9 mouse cellular contexts compared by ENCODE assay signal in genomic region chr12:76765901-76766630, GRCm38 (mm10). TPM values are rescaled to one million over a fixed set of nuclear protein-coding genes. Genes with fewer than 3 reads are reported as not detected.
DNase-seq lines count a peak whose midpoint lies in the region; ATAC-seq and TF ChIP-seq lines count a peak whose summit lies in the region.
"Had no signal": no experiment of that assay in that cellular context is flagged by ENCODE, and none has a peak within 500 bp of the region (broad histone marks: within the 10 kb centered on the region; RNA-seq: fewer than 3 reads in every experiment).

No protein-coding gene starts in this region.

- H3K9ac ChIP-seq in heart, adult 2 months (ENCODE audit: low read depth, low read length), result peak overlapping the region; percentile 71
- peak overlapping the region; percentile 54 for H3K9ac ChIP-seq in embryonic facial prominence, embryonic 15.5 days
- H3K9ac ChIP-seq in hindbrain, embryonic 13.5 days, result peak overlapping the region; percentile 84
- H3K9ac ChIP-seq in liver, embryonic 13.5 days, result peak overlapping the region; percentile 81

- H3K9me3 ChIP-seq in E14TG2a.4 (ENCODE audit: low read length), result no peaks in the 10 kb centered on the region
- no peaks in the 10 kb centered on the region for H3K9me3 ChIP-seq in embryonic facial prominence, embryonic 15.5 days (replicated peaks)
- no peaks in the 10 kb centered on the region for H3K9me3 ChIP-seq in hindbrain, embryonic 13.5 days
- no peaks in the 10 kb centered on the region for H3K9me3 ChIP-seq in liver, embryonic 13.5 days (replicated peaks)

- peak in 1 of 2 experiments; percentile 49 for DNase-seq in heart, adult 2 months
- no peak for DNase-seq in heart, postnatal 4 days
- no peak for DNase-seq in liver, embryonic 13.5 days
- peak; percentile 28 for DNase-seq in right cerebral cortex, postnatal 25 days
- no peak for DNase-seq in MN1 (ENCODE audit: low spot score)

- no peaks in the 10 kb centered on the region for H3K27me3 ChIP-seq in heart, adult 2 months (ENCODE audit: control insufficient read depth, insufficient read depth, low read length)
- no peaks in the 10 kb centered on the region for H3K27me3 ChIP-seq in E14TG2a.4 (ENCODE audit: insufficient read depth, low read length)
- no peaks in the 10 kb centered on the region for H3K27me3 ChIP-seq in embryonic facial prominence, embryonic 15.5 days
- no peaks in the 10 kb centered on the region for H3K27me3 ChIP-seq in hindbrain, embryonic 13.5 days
- H3K27me3 ChIP-seq in liver, embryonic 13.5 days, result no peaks in the 10 kb centered on the region

- ATAC-seq in embryonic facial prominence, embryonic 15.5 days (ENCODE audit: insufficient number of reproducible peaks, low FRiP score, low TSS enrichment, low read depth), result no peak; the same call in 1 of the 2 replicates
- ATAC-seq in hindbrain, embryonic 13.5 days (ENCODE audit: low FRiP score), result no peak; the same call in 1 of the 2 replicates
- ATAC-seq in liver, embryonic 13.5 days (ENCODE audit: low read depth), result peak; percentile 16; the same call in 1 of the 2 replicates

- no peak for TF ChIP-seq EP300 in heart, adult 2 months (IDR thresholded peaks at IDR 0.05; ENCODE audit: insufficient read depth, low read depth, low read length)

- H3K4me2 ChIP-seq in embryonic facial prominence, embryonic 15.5 days (replicated peaks), result peak overlapping the region; percentile 65
- H3K4me2 ChIP-seq in hindbrain, embryonic 13.5 days, result peak overlapping the region; percentile 66
- peak overlapping the region; percentile 85 for H3K4me2 ChIP-seq in liver, embryonic 13.5 days

- no peaks in the 10 kb centered on the region for H3K79me2 ChIP-seq in heart, adult 2 months (replicated peaks; ENCODE audit: control insufficient read depth, insufficient read depth, low read length)

- TF ChIP-seq CTCF in heart, adult 2 months (IDR thresholded peaks at IDR 0.05), result no peak
- TF ChIP-seq CTCF in E14TG2a.4 (conservative IDR thresholded peaks at IDR 0.05; ENCODE audit: low read length), result no peak

- H3K4me3 ChIP-seq in heart, adult 2 months, result peak overlapping the region; percentile 83
- peak overlapping the region; percentile 89 for H3K4me3 ChIP-seq in E14TG2a.4 (replicated peaks; ENCODE audit: low read length)
- peak overlapping the region; percentile 62 for H3K4me3 ChIP-seq in embryonic facial prominence, embryonic 15.5 days (replicated peaks)
- peak overlapping the region; percentile 63 for H3K4me3 ChIP-seq in hindbrain, embryonic 13.5 days
- peak overlapping the region; percentile 72 for H3K4me3 ChIP-seq in liver, embryonic 13.5 days (replicated peaks)

- H3K4me1 ChIP-seq in heart, adult 2 months (ENCODE audit: control insufficient read depth, insufficient read depth, low read length), result peaks cover 4% of the 10 kb centered on the region
- peaks cover 33% of the 10 kb centered on the region for H3K4me1 ChIP-seq in E14TG2a.4 (replicated peaks; ENCODE audit: low read depth, low read length)
- peaks cover 13% of the 10 kb centered on the region for H3K4me1 ChIP-seq in embryonic facial prominence, embryonic 15.5 days
- peaks cover 13% of the 10 kb centered on the region for H3K4me1 ChIP-seq in hindbrain, embryonic 13.5 days (replicated peaks)
- H3K4me1 ChIP-seq in liver, embryonic 13.5 days (replicated peaks), result peaks cover 21% of the 10 kb centered on the region

- 22% methylated on average over 20 of the region's 20 CpGs for WGBS in heart, adult 2 months
- 26% methylated on average over 20 of the region's 20 CpGs for WGBS in embryonic facial prominence, embryonic 15.5 days
- WGBS in hindbrain, embryonic 13.5 days, result 33% methylated on average over 20 of the region's 20 CpGs
- WGBS in liver, embryonic 13.5 days (ENCODE audit: insufficient replicate concordance), result 26% methylated on average over 20 of the region's 20 CpGs

- H3K36me3 ChIP-seq in heart, adult 2 months (ENCODE audit: control insufficient read depth, insufficient read depth, low read length), result no peaks in the 10 kb centered on the region
- no peaks in the 10 kb centered on the region for H3K36me3 ChIP-seq in E14TG2a.4 (ENCODE audit: insufficient read depth, low read length)
- no peaks in the 10 kb centered on the region for H3K36me3 ChIP-seq in embryonic facial prominence, embryonic 15.5 days
- H3K36me3 ChIP-seq in hindbrain, embryonic 13.5 days, result no peaks in the 10 kb centered on the region
- H3K36me3 ChIP-seq in liver, embryonic 13.5 days, result no peaks in the 10 kb centered on the region

- H3K27ac ChIP-seq in heart, adult 2 months, result peak overlapping the region; percentile 100
- H3K27ac ChIP-seq in embryonic facial prominence, embryonic 15.5 days (replicated peaks), result peak overlapping the region; percentile 71; the same call in 1 of the 2 replicates
- H3K27ac ChIP-seq in hindbrain, embryonic 13.5 days, result peak overlapping the region; percentile 88
- H3K27ac ChIP-seq in liver, embryonic 13.5 days, result peak overlapping the region; percentile 79

- intact Hi-C loops in heart, adult 2 months (cut with DNase I), result loop anchor here (5.0 to 10.0 kb wide), 3 partner anchors 71 to 361 kb away; partner anchors contain the start of gene Hspa2

- no peak for TF ChIP-seq POLR2A in heart, adult 2 months (IDR thresholded peaks at IDR 0.05; ENCODE audit: insufficient read depth, low read depth, low read length)

RNA-seq across cellular contexts. Expression of gene Fntb, which starts 0.7 kb away (rescaled TPM):
- 10 to 100 TPM; 12.6 to 13.7 TPM for total RNA-seq in heart, adult 2 months (2021)
- 19.1 and 20.2 TPM in 2 replicates for polyA plus RNA-seq in heart, adult 2 months (2012; rRNA removed)
- 10 to 100 TPM; 18.4 to 20.7 TPM for total RNA-seq in heart, postnatal 4 days (2021)
- polyA plus RNA-seq in embryonic facial prominence, embryonic 15.5 days (2015; fragmentation: Nextera tagmentation; extraction: Ambion mirVana), result 46.8 and 47.1 TPM in 2 replicates
- 33.3 and 37.3 TPM in 2 replicates for polyA plus RNA-seq in hindbrain, embryonic 13.5 days (2015; fragmentation: Nextera tagmentation; extraction: Ambion mirVana)
- 22.2 and 24.9 TPM in 2 replicates for polyA plus RNA-seq in liver, embryonic 13.5 days (2015; fragmentation: Nextera tagmentation; extraction: Ambion mirVana)

RNA-seq across cellular contexts. Expression of gene Churc1, which starts 0.7 kb away (rescaled TPM):
- 10 to 100 TPM; 76.2 to 87.3 TPM for total RNA-seq in heart, adult 2 months (2021)
- 96.7 and 183 TPM in 2 replicates for polyA plus RNA-seq in heart, adult 2 months (2012; rRNA removed)
- total RNA-seq in heart, postnatal 4 days (2021), result 10 to 100 TPM; 83.0 to 86.7 TPM
- polyA plus RNA-seq in embryonic facial prominence, embryonic 15.5 days (2015; fragmentation: Nextera tagmentation; extraction: Ambion mirVana), result 125 and 127 TPM in 2 replicates
- polyA plus RNA-seq in hindbrain, embryonic 13.5 days (2015; fragmentation: Nextera tagmentation; extraction: Ambion mirVana), result 144 and 152 TPM in 2 replicates
- 91.5 and 100 TPM in 2 replicates for polyA plus RNA-seq in liver, embryonic 13.5 days (2015; fragmentation: Nextera tagmentation; extraction: Ambion mirVana)

RNA-seq across cellular contexts. Expression of gene Gpx2, which starts 29.3 kb away (rescaled TPM):
- not detected for total RNA-seq in heart, adult 2 months (2021)
- 5.0 TPM in 1 of 2 replicates, not detected in the other for polyA plus RNA-seq in heart, adult 2 months (2012; rRNA removed)
- not detected for total RNA-seq in heart, postnatal 4 days (2021)
- 5.1 and 5.7 TPM in 2 replicates for polyA plus RNA-seq in embryonic facial prominence, embryonic 15.5 days (2015; fragmentation: Nextera tagmentation; extraction: Ambion mirVana)
- polyA plus RNA-seq in hindbrain, embryonic 13.5 days (2015; fragmentation: Nextera tagmentation; extraction: Ambion mirVana), result 0.21 TPM in 1 of 2 replicates, not detected in the other
- polyA plus RNA-seq in liver, embryonic 13.5 days (2015; fragmentation: Nextera tagmentation; extraction: Ambion mirVana), result 0.16 TPM in 1 of 2 replicates, not detected in the other
- polyA plus RNA-seq: Patski had no signal

RNA-seq across cellular contexts. Expression of gene Sptb, which starts 55.7 kb away (rescaled TPM):
- total RNA-seq in heart, adult 2 months (2021), result 10 to 100 TPM; 81.2 to 96.7 TPM
- 27.0 and 43.4 TPM in 2 replicates for polyA plus RNA-seq in heart, adult 2 months (2012; rRNA removed)
- 10 to 100 TPM; 62.2 to 62.6 TPM for total RNA-seq in heart, postnatal 4 days (2021)
- polyA plus RNA-seq in embryonic facial prominence, embryonic 15.5 days (2015; fragmentation: Nextera tagmentation; extraction: Ambion mirVana), result 0.76 and 0.85 TPM in 2 replicates
- polyA plus RNA-seq in hindbrain, embryonic 13.5 days (2015; fragmentation: Nextera tagmentation; extraction: Ambion mirVana), result 2.5 and 3.2 TPM in 2 replicates
- polyA plus RNA-seq in liver, embryonic 13.5 days (2015; fragmentation: Nextera tagmentation; extraction: Ambion mirVana), result 39.7 and 53.3 TPM in 2 replicates

RNA-seq across cellular contexts. Expression of gene Rab15, which starts 56.6 kb away (rescaled TPM):
- total RNA-seq in heart, adult 2 months (2021), result under 1 TPM; 0.70 to 0.91 TPM
- 1.4 and 1.9 TPM in 2 replicates for polyA plus RNA-seq in heart, adult 2 months (2012; rRNA removed)
- 1 to 10 TPM; 2.6 to 3.6 TPM for total RNA-seq in heart, postnatal 4 days (2021)
- polyA plus RNA-seq in embryonic facial prominence, embryonic 15.5 days (2015; fragmentation: Nextera tagmentation; extraction: Ambion mirVana), result 39.0 and 42.3 TPM in 2 replicates
- 29.0 and 30.9 TPM in 2 replicates for polyA plus RNA-seq in hindbrain, embryonic 13.5 days (2015; fragmentation: Nextera tagmentation; extraction: Ambion mirVana)
- polyA plus RNA-seq in liver, embryonic 13.5 days (2015; fragmentation: Nextera tagmentation; extraction: Ambion mirVana), result 0.37 and 0.41 TPM in 2 replicates
